Mouse (Mus musculus): ENCODE measurements around the gene Wscd1.

Wscd1 gene

GRCm38 (mm10) chr11:71749671-71750070 is at the start of gene Wscd1:
TSS of gene Wscd1 (plus strand) at chr11:71749920.
- DNase-seq (ENCODE audit: low spot score) = no peak

GRCm38 (mm10) chr11:71728066-71728465 is 21.7 kb upstream of the Wscd1 start:
- no peak for DNase-seq (ENCODE audit: low spot score)

- no peak for DNase-seq (ENCODE audit: low spot score)
Measured at GRCm38 (mm10) chr11:71729287-71729686, 20.4 kb upstream of the Wscd1 start.

GRCm38 (mm10) chr11:71733771-71734170 is 15.9 kb upstream of the Wscd1 start:
- no peak for DNase-seq (ENCODE audit: low spot score)

- DNase-seq (ENCODE audit: low spot score) = no peak
Measured at GRCm38 (mm10) chr11:71737106-71737505, 12.6 kb upstream of the Wscd1 start.

GRCm38 (mm10) chr11:71738501-71739045 is 11.1 kb upstream of the Wscd1 start:
- no peak for DNase-seq (ENCODE audit: low spot score)

GRCm38 (mm10) chr11:71745875-71746274 is 3.8 kb upstream of the Wscd1 start:
- no peak for DNase-seq (ENCODE audit: low spot score)

- no peak for DNase-seq (ENCODE audit: low spot score)
Measured at GRCm38 (mm10) chr11:71747719-71748118, 2.0 kb upstream of the Wscd1 start.

- no peak for DNase-seq (ENCODE audit: low spot score)
Measured at GRCm38 (mm10) chr11:71750534-71751173, 934 bp downstream of the Wscd1 start.

- DNase-seq (ENCODE audit: low spot score) = no peak
Measured at GRCm38 (mm10) chr11:71751174-71751611, 1.5 kb downstream of the Wscd1 start.

- no peak for DNase-seq (ENCODE audit: low spot score)
Measured at GRCm38 (mm10) chr11:71751689-71752088, 2.0 kb downstream of the Wscd1 start.

GRCm38 (mm10) chr11:71752626-71753025 is 2.9 kb downstream of the Wscd1 start:
- DNase-seq (ENCODE audit: low spot score) = no peak

- DNase-seq (ENCODE audit: low spot score) = no peak
Measured at GRCm38 (mm10) chr11:71755115-71755514, 5.4 kb downstream of the Wscd1 start.

GRCm38 (mm10) chr11:71756325-71756724 is 6.6 kb downstream of the Wscd1 start:
- DNase-seq (ENCODE audit: low spot score) = no peak

- DNase-seq (ENCODE audit: low spot score) = no peak
Measured at GRCm38 (mm10) chr11:71758211-71759110, 8.7 kb downstream of the Wscd1 start.

GRCm38 (mm10) chr11:71760991-71761390 is 11.3 kb downstream of the Wscd1 start:
- DNase-seq (ENCODE audit: low spot score) = no peak

- no peak for DNase-seq (ENCODE audit: low spot score)
Measured at GRCm38 (mm10) chr11:71763154-71763553, 13.4 kb downstream of the Wscd1 start.

GRCm38 (mm10) chr11:71763651-71764275 is 14.0 kb downstream of the Wscd1 start:
- DNase-seq (ENCODE audit: low spot score) = no peak

- DNase-seq (ENCODE audit: low spot score) = no peak
Measured at GRCm38 (mm10) chr11:71764743-71765142, 15.0 kb downstream of the Wscd1 start.

- no peak for DNase-seq (ENCODE audit: low spot score)
Measured at GRCm38 (mm10) chr11:71765335-71765734, 15.6 kb downstream of the Wscd1 start.

GRCm38 (mm10) chr11:71766380-71766779 is 16.7 kb downstream of the Wscd1 start:
- DNase-seq (ENCODE audit: low spot score) = no peak

GRCm38 (mm10) chr11:71767726-71768125 is 18.0 kb downstream of the Wscd1 start:
- no peak for DNase-seq (ENCODE audit: low spot score)
